Mouse (Mus musculus) thymus, postnatal 0 days (tissue): ENCODE measurements around the gene Wdr59. TPM values are rescaled to one million over a fixed set of nuclear protein-coding genes. Genes with fewer than 3 reads are reported as not detected.

ENCODE experiments used
- DNase-seq: peaks from one replicate; pipeline ENCODE4 v3.0.0-alpha.2; 2015; ENCODE audit warnings: low spot score
- polyA plus RNA-seq: library from polyadenylated mRNA; unstranded; fragments of >200 nt; fragmentation: Nextera tagmentation; extraction: Ambion mirVana; gene quantifications from 2 replicates; pipeline ENCODE4 v1.2.1, GENCODE M21; 2015

The Wdr59 gene
- polyA plus RNA-seq, 1 experiment from 2014 or later, result 3.9 TPM

GRCm38 (mm10) chr8:111493176-111493575, 28.7 kb downstream of the Wdr59 start:
- no peak for DNase-seq

DNA sequence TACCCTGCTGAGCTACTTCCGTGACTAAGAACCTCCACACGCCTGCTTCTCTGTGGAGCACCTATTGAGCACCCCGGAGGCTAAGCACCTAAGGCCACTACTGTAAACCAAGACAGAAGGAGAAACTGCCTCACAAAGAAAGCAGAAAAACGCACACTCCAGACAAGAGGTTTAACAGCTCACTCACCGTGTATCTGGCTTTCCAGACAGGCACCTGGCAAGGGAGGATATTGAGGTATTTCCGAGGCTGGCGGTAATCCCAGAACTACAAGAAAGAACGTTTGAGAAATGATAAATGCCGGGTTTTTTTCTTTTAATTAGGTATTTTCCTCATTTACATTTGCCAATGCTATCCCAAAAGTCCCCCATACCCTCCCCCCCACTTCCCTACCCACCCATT, 29.4 kb downstream of the Wdr59 start:
- no peak for DNase-seq

GRCm38 (mm10) chr8:111491191-111491590, 30.7 kb downstream of the Wdr59 start:
- no peak for DNase-seq

- DNase-seq, result no peak
Observed at GRCm38 (mm10) chr8:111490034-111490591, 31.8 kb downstream of the Wdr59 start.

- no peak for DNase-seq
Observed at GRCm38 (mm10) chr8:111480691-111481090, 41.2 kb downstream of the Wdr59 start.

GRCm38 (mm10) chr8:111477761-111478465, 44.0 kb downstream of the Wdr59 start:
- no peak for DNase-seq

DNA sequence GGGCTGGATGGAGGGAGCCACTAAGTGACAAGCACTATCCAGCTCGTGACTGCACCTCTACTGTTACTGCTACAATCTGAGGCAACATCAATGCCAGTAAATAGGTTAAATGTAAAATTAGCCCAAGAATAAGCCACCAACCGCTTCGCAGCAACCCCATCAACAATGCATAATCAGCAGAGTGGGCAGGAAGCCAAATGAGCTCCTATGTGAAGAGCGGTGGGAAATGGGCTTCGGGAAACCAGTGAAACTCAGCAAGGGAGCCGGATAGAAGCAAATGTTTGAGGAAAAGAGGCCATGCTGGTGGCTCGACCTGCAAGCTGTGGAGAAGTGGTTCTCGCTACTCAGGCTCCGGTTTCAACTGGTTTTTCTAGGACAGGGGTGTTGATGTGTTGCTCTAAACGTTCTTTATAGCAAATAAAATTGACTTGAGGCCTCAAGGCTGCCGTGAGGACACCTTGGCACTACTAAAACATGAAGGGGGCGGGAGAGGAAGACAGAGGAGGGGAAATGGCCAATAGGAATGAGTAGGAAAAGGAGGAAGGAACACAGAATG, 50.3 kb downstream of the Wdr59 start:
- DNase-seq, result no peak

DNA sequence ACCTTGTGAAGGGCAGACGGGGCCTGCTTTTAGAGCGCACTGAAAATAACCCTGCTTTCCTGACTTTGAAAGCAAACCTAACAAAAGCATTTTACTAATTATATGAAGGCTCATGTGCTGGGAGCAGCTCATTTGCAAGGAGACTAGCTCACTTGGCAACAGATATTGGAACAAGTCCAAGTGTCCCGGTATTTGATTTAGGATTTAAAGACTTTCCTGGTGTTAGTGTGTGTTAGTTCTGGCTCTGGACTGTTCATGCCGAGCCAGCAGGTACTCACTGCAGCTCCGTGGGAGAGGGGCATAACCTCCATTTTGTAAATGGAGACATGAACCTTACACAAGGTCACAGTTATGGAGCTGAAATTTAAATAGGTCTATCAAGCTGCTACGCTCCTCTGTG, 52.9 kb downstream of the Wdr59 start:
- no peak for DNase-seq

GRCm38 (mm10) chr8:111465341-111465740, 56.6 kb downstream of the Wdr59 start:
- peak; percentile 61 for DNase-seq

GRCm38 (mm10) chr8:111464526-111464925, 57.4 kb downstream of the Wdr59 start:
- DNase-seq, result no peak

DNA sequence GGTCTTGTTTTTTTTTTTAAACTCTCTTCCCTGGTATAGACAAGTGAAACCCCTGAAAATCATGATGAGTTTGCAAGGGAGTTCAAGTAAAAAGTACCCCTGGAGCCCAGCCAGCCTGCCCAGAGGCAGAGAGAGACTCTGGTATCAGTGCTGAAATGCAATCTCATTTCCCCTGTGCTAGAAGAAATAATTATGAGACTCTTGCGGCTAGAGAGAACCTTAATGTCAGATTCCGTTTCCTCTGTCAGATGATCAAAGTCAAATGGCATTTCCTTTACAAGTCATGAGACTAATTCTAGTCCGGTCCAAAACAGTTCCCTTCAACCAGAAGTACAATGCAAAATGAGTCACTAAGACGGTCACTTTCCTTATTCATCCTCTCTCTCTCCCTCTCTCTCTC, 72.2 kb downstream of the Wdr59 start:
- no peak for DNase-seq

DNA sequence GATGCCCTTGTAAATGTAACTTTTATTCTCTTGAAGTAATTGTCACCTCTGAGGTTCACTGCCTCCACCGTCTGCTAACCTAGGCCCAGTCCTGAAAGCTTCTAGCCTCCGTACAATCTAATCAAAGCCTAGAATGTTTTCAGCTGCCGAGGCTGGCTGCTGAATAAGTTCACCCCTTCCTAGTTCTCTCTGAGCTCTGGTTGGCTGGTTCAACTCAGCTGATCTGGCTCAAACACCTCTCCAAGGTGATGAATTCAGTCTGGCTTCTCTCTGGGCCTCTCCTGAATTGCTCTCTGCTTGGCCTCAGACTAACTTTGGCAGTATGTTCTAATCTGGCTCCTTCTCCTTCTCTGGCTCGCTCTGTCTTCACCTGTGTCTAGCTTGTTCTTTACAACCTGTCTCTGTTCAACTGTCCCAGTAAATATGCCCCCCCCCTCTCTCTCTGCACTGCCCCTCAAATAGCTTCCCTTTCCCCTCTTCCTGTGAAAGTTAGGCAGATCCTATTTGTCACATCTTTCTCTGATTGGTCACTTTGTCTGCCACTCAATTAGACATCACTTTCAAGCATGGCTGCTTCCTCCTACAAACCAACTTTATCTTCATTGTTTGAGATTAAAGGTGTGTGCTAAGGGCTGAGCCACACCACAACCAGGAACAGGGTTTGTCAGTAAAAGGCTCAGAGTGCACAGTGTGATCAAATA, 75.8 kb downstream of the Wdr59 start:
- peak; percentile 12 for DNase-seq

- no peak for DNase-seq
Observed at GRCm38 (mm10) chr8:111445558-111445957, 76.3 kb downstream of the Wdr59 start.

- no peak for DNase-seq
Observed at GRCm38 (mm10) chr8:111444245-111444644, 77.6 kb downstream of the Wdr59 start.

GRCm38 (mm10) chr8:111439189-111439588, 82.7 kb downstream of the Wdr59 start:
- DNase-seq, result peak; percentile 71

DNA sequence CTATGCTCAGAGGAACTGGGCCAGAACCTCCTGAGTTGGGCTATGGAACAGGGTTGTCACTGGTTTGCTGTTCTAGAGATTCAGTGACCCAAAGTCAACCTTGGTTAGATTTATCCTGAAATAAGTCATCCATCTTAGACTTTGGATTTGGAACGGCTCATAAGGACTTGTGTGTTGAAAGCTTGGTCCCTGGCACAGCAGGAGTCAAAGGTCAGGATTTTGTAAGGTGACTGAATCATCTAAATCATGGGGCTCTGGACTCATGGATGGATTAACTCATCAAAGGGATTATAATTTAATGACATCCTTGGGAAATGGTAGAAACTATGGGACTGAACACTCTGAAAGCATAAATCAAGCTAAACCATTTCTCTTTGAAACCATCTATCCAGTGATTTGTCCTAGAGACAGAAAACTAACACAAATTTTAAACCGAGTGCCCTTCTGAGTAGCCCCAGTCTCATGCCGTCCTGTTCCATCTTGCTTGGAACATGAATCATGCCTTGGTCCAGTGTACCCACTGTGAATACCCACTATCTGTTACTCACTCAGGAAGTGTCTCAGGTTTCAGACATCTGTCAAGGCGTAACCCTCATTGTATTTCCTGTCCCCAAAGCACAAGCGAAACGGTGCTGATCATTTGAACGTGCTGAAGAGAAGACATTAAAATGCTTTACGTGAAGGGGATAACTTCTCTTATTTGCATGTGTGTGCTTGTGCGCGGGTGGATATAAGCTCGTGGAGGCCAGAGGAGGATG, 86.6 kb downstream of the Wdr59 start:
- DNase-seq, result peak; percentile 59

- DNase-seq, result no peak
Observed at GRCm38 (mm10) chr8:111424646-111425045, 97.2 kb downstream of the Wdr59 start.

DNA sequence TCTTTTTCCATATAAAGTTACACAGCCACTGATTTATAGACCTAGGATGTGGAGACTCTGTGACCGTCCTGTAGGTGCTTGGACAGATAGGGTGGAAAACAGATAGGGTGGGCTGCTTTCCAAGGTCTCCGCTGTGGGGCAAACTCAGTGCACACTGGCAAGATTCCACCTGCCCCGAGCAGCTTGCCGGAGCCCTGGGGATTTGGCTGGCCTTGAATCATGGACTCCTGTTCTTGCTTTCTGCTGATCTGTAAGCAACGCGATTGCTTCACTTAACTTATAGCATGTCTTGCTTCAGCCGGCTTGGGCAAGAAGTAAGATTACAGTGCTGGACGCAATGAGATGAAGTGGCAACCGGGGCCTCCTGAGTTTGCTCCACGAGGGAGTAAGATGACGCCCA, 97.7 kb downstream of the Wdr59 start:
- DNase-seq, result no peak

DNA sequence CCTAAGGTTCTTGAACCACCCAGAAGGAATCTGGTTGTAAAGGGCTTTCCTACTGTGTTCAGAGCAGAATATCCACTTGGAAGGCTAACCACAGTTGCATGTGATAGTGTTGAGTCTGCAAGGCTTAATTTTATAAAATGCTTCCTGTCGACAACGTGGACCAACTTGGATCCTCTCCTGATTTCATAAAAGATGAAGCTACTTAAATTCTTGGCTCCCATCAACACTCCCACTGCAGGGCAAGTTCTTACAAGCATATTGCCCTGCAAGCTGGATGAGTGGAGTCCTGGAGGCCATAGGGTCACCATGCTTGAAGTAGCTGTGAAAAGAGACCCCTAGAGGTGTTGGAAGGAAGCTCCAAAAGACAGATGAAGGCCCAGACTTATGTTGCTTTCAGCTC, 99.3 kb downstream of the Wdr59 start:
- no peak for DNase-seq

GRCm38 (mm10) chr8:111419171-111419570, 102.7 kb downstream of the Wdr59 start:
- no peak for DNase-seq

GRCm38 (mm10) chr8:111418601-111419000, 103.3 kb downstream of the Wdr59 start:
- peak; percentile 27 for DNase-seq

DNA sequence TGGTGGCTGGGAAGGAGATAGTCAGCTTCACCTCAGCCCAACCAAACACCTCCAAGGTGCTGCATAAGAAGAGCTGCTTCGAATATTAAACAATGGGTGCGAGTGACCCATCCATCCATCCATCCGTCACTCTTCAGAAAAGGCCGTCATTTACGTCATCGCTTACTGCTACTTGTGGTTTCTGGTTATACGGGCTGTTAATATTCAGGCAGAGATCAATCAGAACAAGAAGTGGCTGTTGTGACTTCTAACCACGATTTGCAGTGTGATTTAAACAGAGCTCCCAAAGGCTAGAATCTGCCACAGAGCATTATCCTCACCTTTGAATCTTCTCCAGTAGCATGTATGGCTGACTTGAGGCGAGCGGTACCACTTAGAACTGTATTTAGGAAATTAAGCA, 104.7 kb downstream of the Wdr59 start:
- DNase-seq, result no peak
